Mouse (Mus musculus) megakaryocyte, embryonic 14.5 days (primary cell): ENCODE measurements around the gene Ptpn9. TPM values are rescaled to one million over a fixed set of nuclear protein-coding genes. Genes with fewer than 3 reads are reported as not detected.

ENCODE experiments used
- H3K27me3 ChIP-seq: replicated peaks from 2 replicates; pipeline ENCODE3; 2012; ENCODE audit warnings: inconsistent platforms
- H3K36me3 ChIP-seq: replicated peaks from 2 replicates; pipeline ENCODE3; 2012; ENCODE audit warnings: low read length, inconsistent platforms, mixed read lengths
- H3K4me1 ChIP-seq: 2 replicates; pipeline ENCODE4 v1.6.1; 2012; ENCODE audit warnings: inconsistent platforms
- H3K4me3 ChIP-seq: replicated peaks from 2 replicates; pipeline ENCODE3; 2012; ENCODE audit warnings: moderate library complexity, mild to moderate bottlenecking, inconsistent platforms
- H3K9me3 ChIP-seq: 2 replicates; pipeline ENCODE4 v1.6.1; 2012; ENCODE audit warnings: inconsistent platforms
- FLI1 ChIP-seq: IDR thresholded peaks from 2 replicates; pipeline ENCODE4 v1.6.1; 2012; ENCODE audit warnings: low read length, inconsistent platforms, mixed read lengths
- GATA1 ChIP-seq: IDR thresholded peaks from 3 replicates; pipeline ENCODE4 v1.6.1; 2012; ENCODE audit warnings: mixed read lengths, low read length, inconsistent platforms, borderline replicate concordance
- polyA plus RNA-seq: library from polyadenylated mRNA; stranded (reverse); fragments of >175 nt; gene quantifications from 2 replicates; pipeline ENCODE4 v1.2.3, GENCODE M21; 2012; ENCODE audit warnings: low replicate concordance; ENCODE audit not compliant: insufficient read depth

The Ptpn9 gene
- polyA plus RNA-seq, 1 experiment: 3.5 TPM

GRCm38 (mm10) chr9:57072526-57072988, 77.8 kb downstream of the Ptpn9 start:
- TF ChIP-seq FLI1 (no peak), GATA1 (no peak)
- no peaks in the 10 kb centered on the region for H3K27me3 ChIP-seq
- no peaks in the 10 kb centered on the region for H3K36me3 ChIP-seq
- H3K9me3 ChIP-seq: no peaks in the 10 kb centered on the region
- H3K4me1 ChIP-seq: peaks cover 51% of the 10 kb centered on the region
- H3K4me3 ChIP-seq: peak overlapping the region; percentile 96

- Histone ChIP-seq H3K36me3 (no peaks in the 10 kb centered on the region), H3K27me3 (no peaks in the 10 kb centered on the region), H3K9me3 (no peaks in the 10 kb centered on the region), H3K4me1 (peaks cover 55% of the 10 kb centered on the region), H3K4me3 (peak overlapping the region; percentile 96)
- TF ChIP-seq GATA1: no peak
Measured at GRCm38 (mm10) chr9:57072989-57073789, 78.5 kb downstream of the Ptpn9 start.

GRCm38 (mm10) chr9:57073790-57074094, 79.0 kb downstream of the Ptpn9 start:
- Histone ChIP-seq H3K4me3 (peak overlapping the region; percentile 96), H3K9me3 (no peaks in the 10 kb centered on the region), H3K36me3 (peaks cover 3% of the 10 kb centered on the region), H3K4me1 (peaks cover 53% of the 10 kb centered on the region), H3K27me3 (no peaks in the 10 kb centered on the region)
- TF ChIP-seq GATA1 (no peak), FLI1 (no peak)

- H3K27me3 ChIP-seq: no peaks in the 10 kb centered on the region
- peaks cover 3% of the 10 kb centered on the region for H3K36me3 ChIP-seq
- H3K4me3 ChIP-seq: peak overlapping the region; percentile 96
- peaks cover 48% of the 10 kb centered on the region for H3K4me1 ChIP-seq
- TF ChIP-seq GATA1: no peak
- TF ChIP-seq FLI1: no peak
- no peaks in the 10 kb centered on the region for H3K9me3 ChIP-seq
Measured at GRCm38 (mm10) chr9:57074171-57074821, 79.6 kb downstream of the Ptpn9 start.

- Histone ChIP-seq H3K4me1 (peaks cover 48% of the 10 kb centered on the region), H3K9me3 (no peaks in the 10 kb centered on the region), H3K27me3 (no peaks in the 10 kb centered on the region), H3K4me3 (peak overlapping the region; percentile 96), H3K36me3 (peaks cover 9% of the 10 kb centered on the region)
- no peak for TF ChIP-seq GATA1
- TF ChIP-seq FLI1: no peak
Measured at GRCm38 (mm10) chr9:57074822-57075603, 80.3 kb downstream of the Ptpn9 start.

GRCm38 (mm10) chr9:57075681-57076381, 81.1 kb downstream of the Ptpn9 start:
- peaks cover 46% of the 10 kb centered on the region for H3K4me1 ChIP-seq
- H3K36me3 ChIP-seq: peaks cover 16% of the 10 kb centered on the region
- no peaks in the 10 kb centered on the region for H3K9me3 ChIP-seq
- TF ChIP-seq FLI1 (no peak), GATA1 (no peak)
- H3K27me3 ChIP-seq: no peaks in the 10 kb centered on the region
- peak overlapping the region; percentile 96 for H3K4me3 ChIP-seq

GRCm38 (mm10) chr9:57076701-57077660, 82.3 kb downstream of the Ptpn9 start:
- Histone ChIP-seq H3K27me3 (no peaks in the 10 kb centered on the region), H3K9me3 (no peaks in the 10 kb centered on the region), H3K4me1 (peaks cover 39% of the 10 kb centered on the region), H3K4me3 (peak overlapping the region; percentile 96), H3K36me3 (peaks cover 26% of the 10 kb centered on the region)
- TF ChIP-seq GATA1: no peak
- TF ChIP-seq FLI1: no peak

GRCm38 (mm10) chr9:57082236-57082635, 87.5 kb downstream of the Ptpn9 start:
- Histone ChIP-seq H3K4me3 (no peak overlapping the region), H3K4me1 (peaks cover 29% of the 10 kb centered on the region), H3K27me3 (no peaks in the 10 kb centered on the region), H3K9me3 (no peaks in the 10 kb centered on the region), H3K36me3 (peaks cover 72% of the 10 kb centered on the region)
- TF ChIP-seq FLI1 (no peak), GATA1 (no peak)

Other genes starting within 250 kb of the Ptpn9 start
- 15.1 and 26.0 TPM in 2 replicates for gene Lingo1, start 198.5 kb upstream of the Ptpn9 start, polyA plus RNA-seq
- not detected in 2 replicates for gene Odf3l1, start 130.2 kb upstream of the Ptpn9 start, polyA plus RNA-seq
- 0.01 TPM in 1 of 2 replicates, not detected in the other for gene Cspg4, start 129.9 kb upstream of the Ptpn9 start, polyA plus RNA-seq
- gene Snx33, start 66.6 kb upstream of the Ptpn9 start, polyA plus RNA-seq: 0.19 and 0.94 TPM in 2 replicates
- 42.0 and 92.2 TPM in 2 replicates for gene Imp3, start 57.4 kb upstream of the Ptpn9 start, polyA plus RNA-seq
- 1.3 and 2.5 TPM in 2 replicates for gene Snupn, start 44.0 kb upstream of the Ptpn9 start, polyA plus RNA-seq
- gene Sin3a, start 77.1 kb downstream of the Ptpn9 start, polyA plus RNA-seq: 0.78 and 3.8 TPM in 2 replicates
- 50.4 and 95.7 TPM in 2 replicates for gene Man2c1, start 135.8 kb downstream of the Ptpn9 start, polyA plus RNA-seq
- gene Neil1, start 153.4 kb downstream of the Ptpn9 start, polyA plus RNA-seq: 9.2 and 10.4 TPM in 2 replicates
- 35.2 and 48.8 TPM in 2 replicates for gene Commd4, start 163.4 kb downstream of the Ptpn9 start, polyA plus RNA-seq
- gene Trcg1, start 241.6 kb downstream of the Ptpn9 start, polyA plus RNA-seq: not detected in 2 replicates